Mouse (Mus musculus) kidney, postnatal 0 days (tissue): ENCODE data around the gene Usp54. TPM values are rescaled to one million over a fixed set of nuclear protein-coding genes. Genes with fewer than 3 reads are reported as not detected.

Experiments used
- ATAC-seq: fragments of 200-750 bp; cut with Nextera tagmentation; replicated peaks from 2 replicates; pipeline ENCODE4 v1.8.0; 2017; ENCODE audit warnings: low read depth, moderate number of reproducible peaks, moderate TSS enrichment, moderate library complexity; ENCODE audit not compliant: low FRiP score
- DNase-seq: peaks from one replicate; pipeline ENCODE4 v3.0.0-alpha.2; 2016; ENCODE audit warnings: low spot score
- H3K27ac ChIP-seq: fragments of 300-500 bp; sonication (generic); 2 replicates; pipeline ENCODE4 v1.5.1; 2014; ENCODE audit warnings: mild to moderate bottlenecking
- H3K27me3 ChIP-seq: fragments of 300-500 bp; sonication (generic); 2 replicates; pipeline ENCODE4 v1.6.1; 2014; ENCODE audit warnings: low read length, mixed read lengths; ENCODE audit not compliant: insufficient read depth
- H3K36me3 ChIP-seq: fragments of 300-500 bp; sonication (generic); 2 replicates; pipeline ENCODE4 v1.6.1; 2014; ENCODE audit warnings: low read length, mixed read lengths; ENCODE audit not compliant: insufficient read depth
- H3K4me1 ChIP-seq: fragments of 300-500 bp; sonication (generic); replicated peaks from 2 replicates; pipeline ENCODE4 v1.6.1; 2014; ENCODE audit warnings: antibody characterized with exemption, low read length, mixed read lengths; ENCODE audit not compliant: insufficient read depth
- H3K4me2 ChIP-seq: fragments of 300-500 bp; sonication (generic); 2 replicates; pipeline ENCODE4 v1.6.1; 2014; ENCODE audit warnings: mild to moderate bottlenecking, low read length, moderate library complexity, mixed read lengths
- H3K4me3 ChIP-seq: fragments of 300-500 bp; sonication (generic); replicated peaks from 2 replicates; pipeline ENCODE4 v1.5.1; 2014; ENCODE audit warnings: low read depth, low read length
- H3K9ac ChIP-seq: fragments of 300-500 bp; sonication (generic); 2 replicates; pipeline ENCODE4 v1.6.1; 2014; ENCODE audit warnings: low read depth, low read length
- H3K9me3 ChIP-seq: fragments of 300-500 bp; sonication (generic); replicated peaks from 2 replicates; pipeline ENCODE4 v1.6.1; 2016; ENCODE audit warnings: low read length, inconsistent platforms, mixed read lengths
- CTCF ChIP-seq: IDR thresholded peaks from 2 replicates; pipeline ENCODE4 v1.5.1; 2016; ENCODE audit warnings: antibody characterized with exemption, low read depth, mild to moderate bottlenecking, moderate library complexity
- WGBS: fragments of 180-500 bp; shearing (Covaris S2); extraction: QIAGEN DNeasy Blood & Tissue Kit; methylation state at CpG from one replicate; pipeline ENCODE4 v1.1.7; 2014; 5-methylcytosine and 5-hydroxymethylcytosine counted together
- microRNA-seq: library from miRNA; unstranded; fragments of <30 nt; microRNA quantifications from one replicate; pipeline ENCODE4, GENCODE M21; 2016
- polyA plus RNA-seq: library from polyadenylated mRNA; unstranded; fragments of >200 nt; fragmentation: Nextera tagmentation; extraction: Ambion mirVana; gene quantifications from 2 replicates; pipeline ENCODE4 v1.2.1, GENCODE M21; 2015

The Usp54 gene
- polyA plus RNA-seq, 1 experiment from 2014 or later: 4.8 TPM

- no peak for TF ChIP-seq CTCF
- Histone ChIP-seq H3K27me3 (no peaks in the 10 kb centered on the region), H3K4me3 (no peak overlapping the region), H3K9ac (no peak overlapping the region), H3K4me1 (no peaks in the 10 kb centered on the region), H3K4me2 (no peak overlapping the region), H3K9me3 (no peaks in the 10 kb centered on the region), H3K36me3 (0 out of 2 replicates have a peak, but pooled peaks cover 8% of the 10 kb centered on the region), H3K27ac (no peak overlapping the region)
- ATAC-seq (no peak), DNase-seq (no peak)
- 86% methylated on average over 2 of the region's 2 CpGs for WGBS
These were observed 132.4 kb downstream of the Usp54 start for GRCm38 (mm10) chr14:20508424-20508823.

- Histone ChIP-seq H3K36me3 (peaks cover 14% of the 10 kb centered on the region), H3K4me2 (no peak overlapping the region), H3K9me3 (no peaks in the 10 kb centered on the region), H3K27me3 (no peaks in the 10 kb centered on the region), H3K27ac (no peak overlapping the region), H3K4me1 (no peaks in the 10 kb centered on the region), H3K9ac (no peak overlapping the region), H3K4me3 (no peak overlapping the region)
- 96% methylated on average over 10 of the region's 10 CpGs for WGBS
- ATAC-seq (no peak), DNase-seq (no peak)
- TF ChIP-seq CTCF: no peak
These were observed 137.9 kb downstream of the Usp54 start for GRCm38 (mm10) chr14:20502966-20503365.

- no peak overlapping the region for H3K4me2 ChIP-seq
- no peak overlapping the region for H3K9ac ChIP-seq
- no peak for TF ChIP-seq CTCF
- no peaks in the 10 kb centered on the region for H3K4me1 ChIP-seq
- peaks cover 25% of the 10 kb centered on the region for H3K36me3 ChIP-seq
- H3K27me3 ChIP-seq: no peaks in the 10 kb centered on the region
- 92% methylated on average over 3 of the region's 3 CpGs for WGBS
- ATAC-seq (no peak), DNase-seq (no peak)
- H3K27ac ChIP-seq: no peak overlapping the region
- H3K9me3 ChIP-seq: no peaks in the 10 kb centered on the region
- H3K4me3 ChIP-seq: no peak overlapping the region
These were observed 140.9 kb downstream of the Usp54 start for GRCm38 (mm10) chr14:20499982-20500381.

Small RNA genes lying within 50 kb of the gene (microRNA-seq; reads per million reads assigned to microRNA genes)
- 1.0 reads per million for gene Mir6946

Other genes with a start within 250 kb of the Usp54 start
- gene Mrps16, start 247.4 kb downstream of the Usp54 start, polyA plus RNA-seq: 111 and 115 TPM in 2 replicates
- 1.3 and 1.7 TPM in 2 replicates for gene Cfap70, start 188.8 kb downstream of the Usp54 start, polyA plus RNA-seq
- gene Anxa7, start 160.9 kb downstream of the Usp54 start, polyA plus RNA-seq: 43.7 and 45.9 TPM in 2 replicates
- gene Mss51, start 144.2 kb downstream of the Usp54 start, polyA plus RNA-seq: 0.28 and 0.38 TPM in 2 replicates
- gene Ppp3cb, start 94.5 kb downstream of the Usp54 start, polyA plus RNA-seq: 36.4 and 37.2 TPM in 2 replicates
- 1.8 and 2.5 TPM in 2 replicates for gene Myoz1, start 15.5 kb upstream of the Usp54 start, polyA plus RNA-seq
- 0.32 and 0.33 TPM in 2 replicates for gene Synpo2l, start 27.3 kb upstream of the Usp54 start, polyA plus RNA-seq
- 57.3 and 62.8 TPM in 2 replicates for gene Sec24c, start 33.2 kb upstream of the Usp54 start, polyA plus RNA-seq
- 21.6 and 22.4 TPM in 2 replicates for gene Fut11, start 53.9 kb upstream of the Usp54 start, polyA plus RNA-seq
- 195 and 223 TPM in 2 replicates for gene Chchd1, start 61.9 kb upstream of the Usp54 start, polyA plus RNA-seq
- gene Zswim8, start 66.5 kb upstream of the Usp54 start, polyA plus RNA-seq: 20.2 and 20.6 TPM in 2 replicates
- gene Ndst2, start 93.5 kb upstream of the Usp54 start, polyA plus RNA-seq: 18.2 and 19.3 TPM in 2 replicates
- gene Camk2g, start 153.0 kb upstream of the Usp54 start, polyA plus RNA-seq: 36.5 and 45.5 TPM in 2 replicates
- 70.2 and 74.7 TPM in 2 replicates for gene Plau, start 195.6 kb upstream of the Usp54 start, polyA plus RNA-seq